Mouse (Mus musculus) heart, embryonic 14.5 days (tissue): ENCODE measurements around the gene Zbtb9. TPM values are rescaled to one million over a fixed set of nuclear protein-coding genes. Genes with fewer than 3 reads are reported as not detected.

Source experiments
- ATAC-seq: fragments of 200-750 bp; cut with Nextera tagmentation; 2 replicates; pipeline ENCODE4 v1.8.0; 2017; ENCODE audit warnings: low read depth, moderate TSS enrichment; ENCODE audit not compliant: insufficient number of reproducible peaks, insufficient read depth, low FRiP score
- H3K27ac ChIP-seq, 2 experiments: fragments of 200-500 bp in 1 of 2; fragments of 300-500 bp in 1 of 2; sonication (generic) in 1 of 2; replicated peaks in 1 of 2; 2 replicates each; pipeline ENCODE4 v1.5.1; 2012 to 2014; ENCODE audit warnings: low read depth in 2 of 2, low read length in 2 of 2, control low read depth in 1 of 2, mild to moderate bottlenecking in 1 of 2, mixed read lengths in 1 of 2; ENCODE audit not compliant: control insufficient read depth in 1 of 2, insufficient read depth in 1 of 2
- H3K27me3 ChIP-seq: fragments of 300-500 bp; sonication (generic); 2 replicates; pipeline ENCODE4 v1.6.1; 2014; ENCODE audit warnings: mild to moderate bottlenecking, low read length, control low read depth; ENCODE audit not compliant: control insufficient read depth, insufficient read depth
- H3K36me3 ChIP-seq: fragments of 300-500 bp; sonication (generic); 2 replicates; pipeline ENCODE4 v1.6.1; 2014; ENCODE audit warnings: mild to moderate bottlenecking, control low read depth, low read length, mixed read lengths; ENCODE audit not compliant: control insufficient read depth, insufficient read depth
- H3K4me1 ChIP-seq, 2 experiments: fragments of 200-500 bp in 1 of 2; fragments of 300-500 bp in 1 of 2; sonication (generic) in 1 of 2; 2 replicates each; pipeline ENCODE4 v1.6.1; 2012 to 2014; ENCODE audit warnings: low read length in 2 of 2, control low read depth in 1 of 2, mixed read lengths in 1 of 2; ENCODE audit not compliant: control insufficient read depth in 2 of 2, insufficient read depth in 2 of 2
- H3K4me2 ChIP-seq: fragments of 300-500 bp; sonication (generic); 2 replicates; pipeline ENCODE4 v1.6.1; 2014; ENCODE audit warnings: mild to moderate bottlenecking, low read length
- H3K4me3 ChIP-seq, 2 experiments: fragments of 200-500 bp in 1 of 2; fragments of 300-500 bp in 1 of 2; sonication (generic) in 1 of 2; 2 replicates each; pipeline ENCODE4 v1.5.1; 2012 to 2014; ENCODE audit warnings: low read length in 2 of 2, mild to moderate bottlenecking in 2 of 2, control low read depth in 1 of 2, low read depth in 1 of 2, moderate library complexity in 1 of 2; ENCODE audit not compliant: control insufficient read depth in 1 of 2, insufficient read depth in 1 of 2
- H3K9ac ChIP-seq: fragments of 300-500 bp; sonication (generic); 2 replicates; pipeline ENCODE4 v1.6.1; 2014; ENCODE audit warnings: mild to moderate bottlenecking, low read length
- H3K9me3 ChIP-seq: fragments of 300-500 bp; sonication (generic); 2 replicates; pipeline ENCODE4 v1.6.1; 2016; ENCODE audit warnings: low read length, control low read depth; ENCODE audit not compliant: control insufficient read depth
- whole genome bisulfite sequencing: fragments of 180-500 bp; shearing (Covaris S2); extraction: QIAGEN DNeasy Blood & Tissue Kit; methylation state at CpG from one replicate; pipeline ENCODE4 v1.1.7; 2014; 5-methylcytosine and 5-hydroxymethylcytosine counted together
- polyA plus RNA-seq: library from polyadenylated mRNA; unstranded; fragments of >200 nt; fragmentation: Nextera tagmentation; extraction: Ambion mirVana; gene quantifications from 2 replicates; pipeline ENCODE4 v1.2.1, GENCODE M21; 2014

Zbtb9 gene
- polyA plus RNA-seq, 1 experiment from 2014 or later = 6.8 TPM

DNA sequence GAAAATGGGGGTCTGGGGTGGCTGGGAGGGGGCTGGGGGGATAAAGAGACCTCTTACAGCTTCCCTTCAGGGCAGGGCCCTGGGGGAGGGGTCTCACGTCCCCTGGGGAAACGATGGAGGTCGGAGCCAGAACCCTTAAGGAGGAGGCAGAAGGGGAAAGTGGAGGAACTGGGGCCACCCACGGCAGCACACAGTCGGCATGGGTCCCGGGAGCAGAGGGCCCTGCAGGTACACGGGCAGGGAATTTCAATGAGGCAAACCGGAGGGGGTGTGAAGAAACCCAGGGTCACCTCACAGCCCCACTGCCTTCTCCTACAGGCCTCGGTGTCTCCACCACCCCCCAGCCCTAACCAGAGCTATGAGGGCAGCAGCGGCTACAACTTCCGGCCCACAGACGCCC, 36.5 kb upstream of the Zbtb9 start:
- Histone ChIP-seq H3K4me3 (no peak overlapping the region), H3K27ac (no peak overlapping the region), H3K4me2 (no peak overlapping the region), H3K36me3 (peaks cover 41% of the 10 kb centered on the region), H3K4me1 (peaks cover 15 to 34% of the 10 kb centered on the region in 2 experiments; a peak in 3 of 4 replicates), H3K9me3 (no peaks in the 10 kb centered on the region), H3K9ac (no peak overlapping the region), H3K27me3 (no peaks in the 10 kb centered on the region)
- ATAC-seq = no peak
- WGBS = 77% methylated on average over 12 of the region's 12 CpGs

DNA sequence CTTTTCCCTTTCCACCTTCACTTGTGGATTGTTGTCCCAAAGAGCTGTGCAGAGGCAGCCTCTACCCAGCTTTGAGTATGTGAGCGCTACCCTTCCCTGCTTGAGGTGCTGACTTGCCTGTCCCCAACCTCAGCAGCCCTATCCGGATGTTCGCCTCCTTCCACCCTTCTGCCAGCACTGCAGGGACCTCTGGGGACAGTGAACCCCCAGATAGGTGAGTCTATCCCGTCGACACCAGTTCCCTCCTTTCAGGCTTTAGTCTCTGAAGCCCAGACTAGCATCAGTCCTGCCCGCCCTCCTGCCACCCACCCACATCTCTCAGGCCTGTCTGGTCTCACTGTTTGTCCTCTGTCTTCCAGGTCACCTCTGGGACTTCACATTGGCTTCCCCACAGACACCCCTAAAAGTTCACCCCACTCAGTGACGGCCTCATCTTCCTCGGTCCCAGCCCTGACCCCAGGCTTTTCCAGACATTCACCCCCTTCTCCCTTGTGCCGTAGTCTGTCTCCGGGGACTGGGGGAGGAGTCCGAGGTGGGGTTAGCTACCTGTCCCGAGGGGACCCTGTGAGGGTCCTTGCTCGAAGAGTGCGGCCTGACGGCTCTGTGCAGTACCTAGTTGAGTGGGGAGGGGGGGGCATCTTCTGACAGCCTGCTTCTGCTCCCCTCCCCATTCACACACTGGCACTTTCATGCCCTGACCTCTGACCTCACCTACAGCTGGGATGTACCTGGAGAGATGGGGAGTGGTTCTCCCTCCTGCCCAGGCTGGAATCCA, 35.9 kb upstream of the Zbtb9 start:
- H3K4me1 ChIP-seq = peaks cover 19 to 36% of the 10 kb centered on the region in 2 experiments
- 88% methylated on average over 15 of the region's 15 CpGs for WGBS
- H3K4me2 ChIP-seq = peak overlapping the region; percentile 76; the same call in 1 of the 2 replicates
- no peak overlapping the region for H3K4me3 ChIP-seq
- peaks cover 41% of the 10 kb centered on the region for H3K36me3 ChIP-seq
- no peaks in the 10 kb centered on the region for H3K9me3 ChIP-seq
- ATAC-seq = no peak
- H3K27ac ChIP-seq = no peak overlapping the region
- H3K27me3 ChIP-seq = no peaks in the 10 kb centered on the region
- no peak overlapping the region; the same call in 1 of the 2 replicates for H3K9ac ChIP-seq

DNA sequence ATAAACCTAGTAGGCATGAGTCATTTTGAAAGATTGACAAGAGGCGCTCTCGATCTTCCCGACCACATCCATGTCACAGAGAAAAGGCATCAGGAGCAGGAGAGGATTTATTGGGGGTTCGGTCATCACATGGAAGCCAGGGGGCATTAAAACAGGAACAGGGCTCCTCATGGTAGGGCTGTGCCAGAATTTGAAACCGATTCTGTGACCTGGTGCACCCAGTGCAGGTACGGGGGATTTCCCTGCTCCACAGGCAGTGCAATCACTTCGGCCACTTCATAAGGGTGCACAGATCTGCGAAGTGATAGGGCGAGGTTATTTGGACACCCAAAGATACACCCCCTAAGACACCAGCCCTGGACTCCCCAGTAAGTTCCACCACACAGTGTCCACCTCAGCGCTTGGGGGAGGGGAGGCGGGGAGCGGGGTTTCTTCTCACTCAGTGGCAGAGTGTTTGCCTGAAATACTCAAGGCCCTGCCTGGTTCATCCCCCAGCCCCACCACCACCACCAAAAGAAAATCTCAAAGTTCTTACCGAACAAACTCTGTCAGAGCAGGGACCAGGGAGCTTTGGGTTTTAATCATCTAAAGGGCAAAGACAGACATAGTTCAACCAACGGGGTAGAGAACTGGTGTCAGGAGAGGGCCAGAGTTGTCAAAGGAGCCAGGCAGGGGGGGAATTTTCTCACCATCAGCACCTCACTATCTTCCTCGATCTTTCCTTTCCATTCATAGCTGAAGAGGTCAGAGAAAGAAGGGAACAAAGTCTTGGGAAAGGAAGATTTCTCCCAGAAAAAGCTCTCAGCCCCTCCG, 34.9 kb upstream of the Zbtb9 start:
- peaks cover 38% of the 10 kb centered on the region for H3K36me3 ChIP-seq
- H3K9ac ChIP-seq = peak overlapping the region; percentile 71
- peaks cover 19 to 36% of the 10 kb centered on the region in 2 experiments for H3K4me1 ChIP-seq
- peak overlapping the region; percentile 76 for H3K4me2 ChIP-seq
- no peaks in the 10 kb centered on the region for H3K9me3 ChIP-seq
- H3K27me3 ChIP-seq = no peaks in the 10 kb centered on the region
- peak overlapping the region; percentile 72 to 87; a peak in 2 of 4 replicates for H3K27ac ChIP-seq
- ATAC-seq = no peak
- 50% methylated on average over 16 of the region's 16 CpGs for WGBS
- H3K4me3 ChIP-seq = peak overlapping the region; percentile 70 to 78

DNA sequence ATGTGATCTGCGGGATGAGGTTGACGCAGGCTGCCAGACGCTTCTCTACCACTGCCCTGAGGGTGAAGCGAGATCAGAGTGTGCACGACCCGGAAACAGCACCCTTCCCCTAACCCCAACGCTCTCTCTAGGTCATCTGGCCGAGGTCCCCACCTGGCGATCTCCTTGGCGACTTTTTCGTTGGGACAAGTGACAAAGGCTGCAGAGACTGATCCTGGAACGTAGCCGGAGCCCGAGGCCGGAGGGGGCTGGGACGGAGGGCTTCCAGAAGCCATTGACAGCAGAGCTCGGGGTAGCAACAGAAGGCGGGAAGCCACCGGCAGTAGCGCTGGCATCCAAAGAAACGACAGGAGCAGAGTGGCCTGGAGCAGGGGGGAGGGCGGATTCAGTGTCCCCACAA, 34.2 kb upstream of the Zbtb9 start:
- no peaks in the 10 kb centered on the region for H3K27me3 ChIP-seq
- no peak for ATAC-seq
- H3K4me2 ChIP-seq = peak overlapping the region; percentile 76
- no peaks in the 10 kb centered on the region for H3K9me3 ChIP-seq
- peak overlapping the region; percentile 71 for H3K9ac ChIP-seq
- H3K36me3 ChIP-seq = peaks cover 38% of the 10 kb centered on the region
- under 1% methylated on average over 22 of the region's 22 CpGs for WGBS
- peak overlapping the region; percentile 72 to 87 for H3K27ac ChIP-seq
- peaks cover 17 to 33% of the 10 kb centered on the region in 2 experiments for H3K4me1 ChIP-seq
- peak overlapping the region; percentile 70 to 78 for H3K4me3 ChIP-seq

DNA sequence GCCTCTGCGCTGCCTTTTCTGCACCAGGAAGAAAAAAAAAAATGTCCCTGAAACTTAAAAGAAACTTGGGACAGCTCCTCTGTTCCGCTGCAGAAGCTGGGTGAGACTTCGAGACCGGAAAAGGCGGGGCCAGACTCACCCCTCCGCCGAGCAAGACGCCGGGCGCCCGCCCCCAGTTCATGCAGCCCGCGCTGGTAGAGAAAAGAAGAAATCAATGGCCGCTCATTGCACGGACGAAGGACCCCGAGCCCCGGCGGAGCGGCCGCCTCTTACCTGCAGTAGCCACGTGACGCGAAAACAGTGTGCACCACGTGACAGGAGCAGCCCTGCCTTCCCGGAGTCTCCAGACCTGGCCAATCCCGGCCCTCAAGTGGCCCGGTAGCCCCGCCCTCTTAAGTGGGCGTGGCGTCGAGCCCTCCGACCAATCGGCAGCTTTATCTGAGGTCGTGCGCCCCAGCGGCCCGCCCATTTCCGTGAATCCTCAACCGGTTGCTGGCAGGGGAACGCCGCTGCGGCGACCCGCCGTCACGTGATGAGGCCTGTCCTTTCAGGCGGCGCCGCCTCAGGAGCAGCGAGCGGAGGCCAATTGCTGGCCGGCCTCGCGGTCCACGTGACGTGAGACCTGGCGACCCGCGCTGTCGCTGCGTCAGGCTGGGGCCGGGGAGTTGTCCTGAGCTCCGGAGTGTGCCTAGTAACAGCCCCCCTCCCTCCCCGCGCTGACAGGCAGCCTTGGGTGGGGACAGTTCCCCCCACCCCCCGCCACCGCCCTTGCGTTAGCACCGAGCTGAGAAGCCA, 33.6 kb upstream of the Zbtb9 start, which contains the start of gene Cuta:
Gene Cuta (minus strand): TSS at position 392 of the 795 bp plus-strand sequence.
- peak within 1 kb of the TSS; percentile 81 for H3K9ac ChIP-seq
- H3K27me3 ChIP-seq = no peaks in the 10 kb centered on the region
- peaks cover 35% of the 10 kb centered on the region for H3K36me3 ChIP-seq
- peak within 1 kb of the TSS; percentile 87 to 91 for H3K27ac ChIP-seq
- no peaks in the 10 kb centered on the region for H3K9me3 ChIP-seq
- H3K4me1 ChIP-seq = peaks cover 17 to 28% of the 10 kb centered on the region in 2 experiments
- peak within 1 kb of the TSS; percentile 70 to 78 for H3K4me3 ChIP-seq
- ATAC-seq = peak; percentile 93
- H3K4me2 ChIP-seq = peak within 1 kb of the TSS; percentile 76
- WGBS = under 1% methylated on average over 70 of the region's 70 CpGs

DNA sequence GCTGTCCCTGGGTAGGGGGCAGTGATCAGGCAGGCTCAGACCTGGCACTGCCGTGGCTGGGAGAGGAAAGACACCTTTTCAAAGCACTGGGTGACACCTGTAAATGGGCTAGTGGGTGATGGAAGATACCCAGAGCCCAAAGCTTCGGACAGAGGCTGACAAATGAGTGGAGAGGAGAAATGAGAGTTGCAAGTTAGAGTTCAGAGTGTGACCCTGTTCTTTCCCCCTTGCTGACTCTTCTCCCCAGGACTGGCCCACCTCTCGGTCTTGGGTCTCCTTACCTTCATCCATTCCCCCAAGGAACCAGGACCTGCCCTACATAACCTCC, 33.0 kb upstream of the Zbtb9 start:
- peak overlapping the region; percentile 70 for H3K4me2 ChIP-seq

More for the DNA sequence above, 33.0 kb upstream of the Zbtb9 start:
- peaks cover 17 to 28% of the 10 kb centered on the region in 2 experiments for H3K4me1 ChIP-seq
- H3K27ac ChIP-seq = peak overlapping the region; percentile 87 to 91
- H3K9me3 ChIP-seq = no peaks in the 10 kb centered on the region
- ATAC-seq = no peak
- peak overlapping the region; percentile 53 to 70 for H3K4me3 ChIP-seq
- WGBS = 0% methylated on average over 3 of the region's 3 CpGs
- no peaks in the 10 kb centered on the region for H3K27me3 ChIP-seq
- peak overlapping the region; percentile 81 for H3K9ac ChIP-seq
- peaks cover 30% of the 10 kb centered on the region for H3K36me3 ChIP-seq
